Mouse (Mus musculus) embryo, embryonic 10.5 days (tissue): ENCODE measurements at regions not wholly inside any gene's neighbourhood (a gene's known extent, or its start where the extent isn't known, plus 50 kb on each side); places are given as distances from the start of the nearest gene placed in this dataset.

Source experiments
- DNase-seq: peaks from one replicate; pipeline ENCODE4 v3.0.0-alpha.2; 2015; ENCODE audit warnings: low spot score

- DNase-seq, result peak; percentile 13
Observed at GRCm38 (mm10) chr7:113621316-113621715, 107.7 kb downstream of the Far1 start.

GRCm38 (mm10) chr7:113621898-113622510 is 108.4 kb downstream of the Far1 start:
- peak; percentile 42 for DNase-seq

- DNase-seq, result no peak
Observed at GRCm38 (mm10) chr7:113623296-113623695, 109.7 kb downstream of the Far1 start.

GRCm38 (mm10) chr7:113623962-113624361 is 110.3 kb downstream of the Far1 start:
- no peak for DNase-seq

- DNase-seq, result no peak
Observed at GRCm38 (mm10) chr7:113626734-113627133, 113.1 kb downstream of the Far1 start.

- no peak for DNase-seq
Observed at GRCm38 (mm10) chr7:113637011-113637600, 123.5 kb downstream of the Far1 start.

- no peak for DNase-seq
Observed at GRCm38 (mm10) chr7:113638098-113638497, 124.5 kb downstream of the Far1 start.

- no peak for DNase-seq
Observed at GRCm38 (mm10) chr7:113642540-113642939, 123.3 kb upstream of the Spon1 start.

GRCm38 (mm10) chr7:113650631-113651030 is 115.2 kb upstream of the Spon1 start:
- DNase-seq, result no peak

- no peak for DNase-seq
Observed at GRCm38 (mm10) chr7:113651696-113652095, 114.1 kb upstream of the Spon1 start.

GRCm38 (mm10) chr7:113653130-113653529 is 112.7 kb upstream of the Spon1 start:
- peak; percentile 78 for DNase-seq

- no peak for DNase-seq
Observed at GRCm38 (mm10) chr7:113655336-113655735, 110.5 kb upstream of the Spon1 start.

GRCm38 (mm10) chr7:113672779-113673595 is 92.8 kb upstream of the Spon1 start:
- DNase-seq, result peak; percentile 54

- DNase-seq, result no peak
Observed at GRCm38 (mm10) chr7:113673596-113673956, 92.2 kb upstream of the Spon1 start.

- no peak for DNase-seq
Observed at GRCm38 (mm10) chr7:113682271-113682670, 83.5 kb upstream of the Spon1 start.

GRCm38 (mm10) chr7:113685349-113685748 is 80.4 kb upstream of the Spon1 start:
- no peak for DNase-seq

GRCm38 (mm10) chr7:113686527-113686926 is 79.3 kb upstream of the Spon1 start:
- DNase-seq, result no peak

GRCm38 (mm10) chr7:113687566-113687965 is 78.2 kb upstream of the Spon1 start:
- no peak for DNase-seq

- DNase-seq, result peak; percentile 80
Observed at GRCm38 (mm10) chr7:113688231-113688669, 77.5 kb upstream of the Spon1 start.

GRCm38 (mm10) chr7:113688717-113689116 is 77.1 kb upstream of the Spon1 start:
- DNase-seq, result no peak

- DNase-seq, result no peak
Observed at GRCm38 (mm10) chr7:113689131-113689530, 76.7 kb upstream of the Spon1 start.

GRCm38 (mm10) chr7:113691756-113692155 is 74.0 kb upstream of the Spon1 start:
- DNase-seq, result no peak

GRCm38 (mm10) chr7:113693526-113693925 is 72.3 kb upstream of the Spon1 start:
- DNase-seq, result peak; percentile 31
